Mouse (Mus musculus) yolk sac, embryonic 10.5 days (tissue): ENCODE measurements around the gene Akr1c14.
"Not testable (repeated sequence)": the region's sequence is repeated elsewhere in the genome, so short reads cannot be mapped to it uniquely, and the experiment has no call there.

ENCODE experiments used
- DNase-seq: peaks from one replicate; pipeline ENCODE4 v3.0.0-alpha.2; 2017; ENCODE audit warnings: low spot score

The Akr1c14 gene

GRCm38 (mm10) chr13:4123146-4123545 lies 74.3 kb downstream of the Akr1c14 start:
- DNase-seq: no peak

GRCm38 (mm10) chr13:4124471-4124870 lies 75.7 kb downstream of the Akr1c14 start:
- DNase-seq: not testable (repeated sequence)

- DNase-seq: not testable (repeated sequence)
Observed at GRCm38 (mm10) chr13:4125846-4126245, 77.0 kb downstream of the Akr1c14 start.

GRCm38 (mm10) chr13:4129100-4129499 lies 80.3 kb downstream of the Akr1c14 start:
- no peak for DNase-seq

GRCm38 (mm10) chr13:4131317-4131716 lies 82.5 kb downstream of the Akr1c14 start:
- DNase-seq: no peak

- no peak for DNase-seq
Observed at GRCm38 (mm10) chr13:4131721-4132120, 82.9 kb downstream of the Akr1c14 start.

GRCm38 (mm10) chr13:4133070-4133469 lies 84.3 kb downstream of the Akr1c14 start:
- no peak for DNase-seq
